Mouse (Mus musculus): ENCODE results near the gene Rnf187.

DNA sequence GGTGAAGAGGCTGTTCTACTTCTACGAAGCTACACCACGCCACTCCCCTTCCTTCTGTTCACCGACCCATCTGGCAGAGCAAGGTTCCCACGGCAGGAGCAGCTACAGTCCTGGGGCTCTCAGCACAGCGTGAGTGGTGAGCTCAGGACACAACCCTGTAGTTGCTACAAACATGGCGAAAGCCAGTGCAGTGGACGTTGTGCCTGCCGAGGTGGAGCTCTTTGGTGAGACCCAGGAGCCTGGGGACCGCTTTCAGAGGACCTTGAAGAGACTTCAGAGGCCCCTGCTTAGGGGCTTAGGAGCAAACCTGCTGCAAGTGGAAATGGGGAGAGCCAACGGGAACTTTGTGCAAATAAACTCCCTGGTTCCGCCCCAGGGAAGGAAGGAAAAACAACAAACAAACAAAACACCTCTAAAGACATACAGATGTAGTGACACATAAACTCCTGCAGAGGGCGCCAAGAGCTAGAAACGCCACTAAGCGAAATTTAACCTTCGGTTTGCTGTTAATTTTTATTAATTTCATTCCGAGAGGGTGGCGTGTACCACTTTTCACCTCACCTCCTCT, 24.2 kb downstream of the Rnf187 start:
- TF ChIP-seq CTCF (IDR thresholded peaks at IDR 0.05; ENCODE audit: control insufficient read depth, insufficient read depth, insufficient read length), result peak; percentile 15
- no peak for TF ChIP-seq MAX (IDR thresholded peaks at IDR 0.05)
- TF ChIP-seq USF1 (IDR thresholded peaks at IDR 0.05; ENCODE audit: low read depth), result no peak
- TF ChIP-seq MYOG (IDR thresholded peaks at IDR 0.05; ENCODE audit: control insufficient read depth, extremely low read depth, insufficient read length), result no peak
- TF ChIP-seq FOSL1 (IDR thresholded peaks at IDR 0.05; ENCODE audit: insufficient read depth, low read length, poor library complexity, severe bottlenecking), result no peak
- no peak for TF ChIP-seq CEBPB (IDR thresholded peaks at IDR 0.05; ENCODE audit: low read depth)
- TF ChIP-seq MYOD1 (IDR thresholded peaks at IDR 0.05; ENCODE audit: control insufficient read depth, insufficient read length, low read depth), result no peak

All from C2C12 (cell line).